Mouse (Mus musculus) heart, postnatal 4 days (tissue): ENCODE measurements around the gene Nap1l1. TPM values are rescaled to one million over a fixed set of nuclear protein-coding genes. Genes with fewer than 3 reads are reported as not detected.

Experiments
- total RNA-seq, 2 experiments: library from RNA; stranded (reverse); gene quantifications; 2 replicates each; pipeline ENCODE4 v1.2.3; 2021

Gene Nap1l1
- total RNA-seq, 2 experiments from 2014 or later, result 119 to 120 TPM

Other genes starting within 250 kb of the Nap1l1 start
- gene Bbs10, start 174.5 kb upstream of the Nap1l1 start, total RNA-seq, result 1 to 10 TPM; 2.8 to 2.9 TPM
- gene Phlda1, start 33.1 kb downstream of the Nap1l1 start, total RNA-seq, result 10 to 100 TPM; 33.7 to 35.1 TPM